In the genomic region with DNA sequence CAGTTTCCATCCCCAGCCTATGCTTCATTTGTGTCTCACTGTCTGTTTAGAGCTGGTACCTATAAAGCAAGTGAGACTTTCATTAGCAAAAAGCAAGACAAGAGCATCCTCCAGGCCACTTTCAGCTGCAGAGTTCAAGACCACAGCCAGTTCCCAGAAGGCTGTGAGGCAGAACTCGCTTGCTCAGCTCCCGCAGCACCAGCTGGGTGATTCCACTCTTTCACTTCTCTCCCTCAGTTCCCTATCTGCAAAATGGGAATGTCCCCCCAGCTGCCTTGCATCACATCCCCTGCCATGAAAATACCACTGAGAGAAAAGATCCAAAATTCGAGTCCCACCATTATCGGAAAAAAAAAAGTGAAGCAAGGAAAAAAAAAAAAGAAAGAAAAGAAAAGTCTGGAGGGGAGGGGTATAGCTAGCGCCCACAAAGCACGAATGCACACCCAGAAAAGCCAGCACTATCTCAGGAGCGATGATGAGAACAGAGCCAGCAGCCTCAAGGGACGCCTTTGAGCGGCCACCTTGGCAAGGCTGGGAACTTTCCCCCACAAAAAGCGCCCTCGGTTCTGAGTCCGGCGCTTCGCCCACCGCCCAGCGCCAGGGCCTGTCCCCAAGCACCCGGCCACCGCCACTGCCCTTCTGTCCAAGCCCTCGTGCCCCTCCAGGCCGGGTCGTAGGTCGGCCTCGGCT, we compare ENCODE assay signal across 8 mouse cellular contexts. TPM values are rescaled to one million over a fixed set of nuclear protein-coding genes. Genes with fewer than 3 reads are reported as not detected.
DNase-seq lines count a peak whose midpoint lies in the region; ATAC-seq and TF ChIP-seq lines count a peak whose summit lies in the region.

No protein-coding gene starts in this region.

- no peak for ATAC-seq in lung, postnatal 0 days
- peak; percentile 1; the same call in 1 of the 2 replicates for ATAC-seq in intestine, embryonic 15.5 days
- ATAC-seq in midbrain, embryonic 13.5 days = no peak

- no peaks in the 10 kb centered on the region for H3K36me3 ChIP-seq in lung, postnatal 0 days (ENCODE audit: insufficient read depth, low read length)
- H3K36me3 ChIP-seq in forebrain, embryonic 10.5 days (replicated peaks) = no peaks in the 10 kb centered on the region
- H3K36me3 ChIP-seq in intestine, embryonic 15.5 days = no peaks in the 10 kb centered on the region
- no peaks in the 10 kb centered on the region for H3K36me3 ChIP-seq in midbrain, embryonic 13.5 days

- peak overlapping the region; percentile 61 for H3K9ac ChIP-seq in lung, postnatal 0 days (replicated peaks; ENCODE audit: low read depth)
- H3K9ac ChIP-seq in intestine, embryonic 15.5 days = peak overlapping the region; percentile 77
- H3K9ac ChIP-seq in midbrain, embryonic 13.5 days (replicated peaks) = peak overlapping the region; percentile 93

- H3K4me3 ChIP-seq in lung, postnatal 0 days (ENCODE audit: low read depth, low read length) = peak overlapping the region; percentile 82
- H3K4me3 ChIP-seq in forebrain, embryonic 10.5 days = peak overlapping the region; percentile 80
- H3K4me3 ChIP-seq in intestine, embryonic 15.5 days (replicated peaks) = peak overlapping the region; percentile 75
- H3K4me3 ChIP-seq in midbrain, embryonic 13.5 days (replicated peaks) = peak overlapping the region; percentile 90

- no peaks in the 10 kb centered on the region for H3K9me3 ChIP-seq in lung, postnatal 0 days (ENCODE audit: low read length)
- H3K9me3 ChIP-seq in forebrain, embryonic 10.5 days = no peaks in the 10 kb centered on the region
- H3K9me3 ChIP-seq in intestine, embryonic 15.5 days = no peaks in the 10 kb centered on the region
- H3K9me3 ChIP-seq in midbrain, embryonic 13.5 days = no peaks in the 10 kb centered on the region

- peak; percentile 19 for DNase-seq in adrenal gland, adult 2 months
- no peak for DNase-seq in adrenal gland, adult 8-10 months
- DNase-seq in lung, postnatal 0 days (ENCODE audit: low spot score) = peak; percentile 25
- DNase-seq in lung, postnatal 4 days = no peak
- peak; percentile 15 for DNase-seq in forebrain, embryonic 10.5 days (ENCODE audit: extremely low spot score, low spot score)
- no peak for DNase-seq in frontal cortex, adult 2 months (ENCODE audit: extremely low spot score in 1 of 2, low spot score in 1 of 2)

- H3K27me3 ChIP-seq in lung, postnatal 0 days (replicated peaks; ENCODE audit: insufficient read depth, low read length) = no peaks in the 10 kb centered on the region
- peaks cover 34% of the 10 kb centered on the region for H3K27me3 ChIP-seq in forebrain, embryonic 10.5 days (ENCODE audit: poor library complexity, severe bottlenecking)
- no peaks in the 10 kb centered on the region for H3K27me3 ChIP-seq in intestine, embryonic 15.5 days (replicated peaks)
- peaks cover 15% of the 10 kb centered on the region for H3K27me3 ChIP-seq in midbrain, embryonic 13.5 days

- no peak for TF ChIP-seq CTCF in lung, postnatal 0 days (IDR thresholded peaks at IDR 0.05)

- WGBS in lung, postnatal 0 days = 5% methylated on average over 22 of the region's 23 CpGs
- 2% methylated on average over 23 of the region's 23 CpGs for WGBS in forebrain, embryonic 10.5 days
- WGBS in intestine, embryonic 15.5 days = 1% methylated on average over 23 of the region's 23 CpGs
- WGBS in midbrain, embryonic 13.5 days = 2% methylated on average over 23 of the region's 23 CpGs

- TF ChIP-seq EP300 in lung, postnatal 0 days (IDR thresholded peaks at IDR 0.05) = no peak

- no peaks in the 10 kb centered on the region for H3K4me1 ChIP-seq in lung, postnatal 0 days (ENCODE audit: insufficient read depth, low read depth, low read length)
- H3K4me1 ChIP-seq in forebrain, embryonic 10.5 days = peaks cover 36% of the 10 kb centered on the region
- H3K4me1 ChIP-seq in intestine, embryonic 15.5 days (replicated peaks) = peaks cover 7% of the 10 kb centered on the region; the same call in 1 of the 2 replicates
- H3K4me1 ChIP-seq in midbrain, embryonic 13.5 days (replicated peaks) = peaks cover 19% of the 10 kb centered on the region

- peak overlapping the region; percentile 91; the same call in 1 of the 2 replicates for H3K27ac ChIP-seq in lung, postnatal 0 days (ENCODE audit: low read length)
- peak overlapping the region; percentile 93 for H3K27ac ChIP-seq in forebrain, embryonic 10.5 days
- H3K27ac ChIP-seq in intestine, embryonic 15.5 days = peak overlapping the region; percentile 90
- H3K27ac ChIP-seq in midbrain, embryonic 13.5 days = peak overlapping the region; percentile 90

- H3K4me2 ChIP-seq in lung, postnatal 0 days (replicated peaks; ENCODE audit: low read depth, low read length) = peak overlapping the region; percentile 97
- peak overlapping the region; percentile 93 for H3K4me2 ChIP-seq in intestine, embryonic 15.5 days (replicated peaks)
- H3K4me2 ChIP-seq in midbrain, embryonic 13.5 days (replicated peaks) = peak overlapping the region; percentile 92

RNA-seq across cellular contexts. Expression of gene Ptprj, which starts 1.3 kb away (rescaled TPM):
- 10 to 100 TPM; 15.2 to 20.6 TPM for total RNA-seq in adrenal gland, adult 2 months (2021)
- 2.4 and 2.6 TPM in 2 replicates for polyA plus RNA-seq in adrenal gland, adult 2 months (2012; rRNA removed)
- 10 to 100 TPM; 13.5 to 33.1 (median 23.3) TPM for total RNA-seq in adrenal gland, adult 8-10 months (2022)
- polyA plus RNA-seq in lung, postnatal 0 days (2015; fragmentation: Nextera tagmentation; extraction: Ambion mirVana) = 4.2 TPM in 2 replicates
- polyA plus RNA-seq in forebrain, embryonic 10.5 days (2016; fragmentation: Nextera tagmentation; extraction: Ambion mirVana) = 1.9 and 2.1 TPM in 2 replicates
- polyA plus RNA-seq in intestine, embryonic 15.5 days (2015; fragmentation: Nextera tagmentation; extraction: Ambion mirVana) = 4.4 and 5.3 TPM in 2 replicates
- 3.0 and 3.1 TPM in 2 replicates for polyA plus RNA-seq in midbrain, embryonic 13.5 days (2015; fragmentation: Nextera tagmentation; extraction: Ambion mirVana)
- polyA plus RNA-seq in frontal cortex, adult 2 months (2012; rRNA removed) = 32.7 and 37.2 TPM in 2 replicates

Comparison
In these comparisons a context has a peak if more than half of its experiments do, and no peak if none do; other contexts are left out.
1. DNase-seq: peak in adrenal gland, adult 2 months (single experiment), lung, postnatal 0 days (single experiment) and forebrain, embryonic 10.5 days (single experiment); none in adrenal gland, adult 8-10 months (single experiment), lung, postnatal 4 days (0 of 2) and frontal cortex, adult 2 months (0 of 2).
2. Peak in every context shown above with its lines, with median percentiles within 50 percentile points of each other: H3K27ac ChIP-seq, H3K4me2 ChIP-seq, H3K4me3 ChIP-seq and H3K9ac ChIP-seq.